Mouse (Mus musculus) liver, adult 2 months (tissue): Measurements from ENCODE around the gene 1110017D15Rik.

Source experiments
- CTCF ChIP-seq: fragments of 200-500 bp; IDR thresholded peaks from 2 replicates; pipeline ENCODE4 v1.5.1; 2011; ENCODE audit warnings: low read depth, low read length, control low read depth
- POLR2A ChIP-seq: fragments of 200-500 bp; IDR thresholded peaks from 2 replicates; pipeline ENCODE4 v1.6.1; 2011; ENCODE audit warnings: low read length, control low read depth; ENCODE audit not compliant: insufficient read depth; ENCODE audit errors: extremely low read depth

- TF ChIP-seq CTCF (0 out of 2 replicates have a peak, but pooled peaks have one; percentile 8), POLR2A (no peak)
These were observed 5.7 kb upstream of the 1110017D15Rik start for GRCm38 (mm10) chr4:41522788-41523187.
